ENCODE assay signal across 9 mouse cellular contexts in the genomic region with DNA sequence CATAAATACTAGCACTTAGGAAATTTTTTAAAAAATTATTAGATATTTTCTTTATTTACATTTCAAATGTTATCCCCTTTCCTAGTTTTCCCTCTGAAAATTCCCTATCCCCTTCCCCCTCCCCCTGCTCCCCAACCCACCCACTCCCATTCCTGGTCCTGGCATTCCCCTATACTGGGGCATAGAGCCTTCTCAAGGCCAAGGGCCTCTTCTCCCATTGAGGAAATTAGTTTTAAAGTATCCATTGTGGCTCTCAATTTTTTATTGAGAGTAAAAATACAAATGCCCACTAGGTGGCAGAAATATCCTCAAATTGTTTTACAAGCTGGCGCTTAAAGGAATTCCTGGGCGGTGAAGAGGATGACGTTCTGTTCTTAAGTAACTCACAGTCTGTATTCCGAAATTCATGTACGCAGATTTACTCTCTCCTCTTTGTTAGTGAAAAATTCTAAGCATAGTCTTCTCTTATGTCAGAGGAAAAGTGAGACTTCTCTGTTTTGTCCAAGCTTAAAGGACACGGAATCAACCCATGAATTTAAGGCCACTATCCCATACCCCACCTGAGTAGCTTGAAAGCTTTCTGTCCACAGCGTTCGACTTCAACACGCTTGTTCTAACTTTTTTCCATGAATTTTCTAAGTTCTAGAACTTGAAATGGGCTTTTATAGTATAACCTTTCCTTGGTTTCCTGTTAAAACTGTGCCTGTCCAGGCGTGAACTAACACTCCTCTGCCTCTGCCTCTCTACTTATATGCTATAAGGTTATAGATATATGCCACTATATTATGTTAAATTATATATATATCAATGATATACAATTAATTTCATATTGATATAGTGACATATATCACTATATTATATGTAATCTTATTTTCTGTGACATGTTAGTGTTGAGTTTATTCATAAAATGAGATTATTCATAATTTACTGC. TPM values are rescaled to one million over a fixed set of nuclear protein-coding genes. Genes with fewer than 3 reads are reported as not detected.
DNase-seq lines count a peak whose midpoint lies in the region; ATAC-seq and TF ChIP-seq lines count a peak whose summit lies in the region.
"Had no signal": no experiment of that assay in that cellular context is flagged by ENCODE, and none has a peak within 500 bp of the region (broad histone marks: within the 10 kb centered on the region; RNA-seq: fewer than 3 reads in every experiment).

No protein-coding gene starts in this region.

- ATAC-seq in hindbrain, embryonic 13.5 days (ENCODE audit: low FRiP score): peak; percentile 54
- peak; percentile 55; the same call in 1 of the 2 replicates for ATAC-seq in intestine, embryonic 15.5 days
- peak; percentile 57; the same call in 1 of the 2 replicates for ATAC-seq in neural tube, embryonic 15.5 days (ENCODE audit: low FRiP score)

- TF ChIP-seq POLR2A in CH12.LX (IDR thresholded peaks at IDR 0.05; ENCODE audit: low read depth, low read length): no peak

- H3K9me3 ChIP-seq in hindbrain, embryonic 13.5 days: no peaks in the 10 kb centered on the region
- H3K9me3 ChIP-seq in hindbrain, embryonic 10.5 days: no peaks in the 10 kb centered on the region
- peaks cover 5% of the 10 kb centered on the region for H3K9me3 ChIP-seq in CH12.LX (replicated peaks; ENCODE audit: low read length)
- no peaks in the 10 kb centered on the region for H3K9me3 ChIP-seq in intestine, embryonic 15.5 days
- no peaks in the 10 kb centered on the region for H3K9me3 ChIP-seq in neural tube, embryonic 15.5 days (replicated peaks)

- TF ChIP-seq RAD21 in CH12.LX (IDR thresholded peaks at IDR 0.05; ENCODE audit: low read depth, low read length): peak; percentile 59

- no peak overlapping the region for H3K4me2 ChIP-seq in hindbrain, embryonic 13.5 days
- peak overlapping the region; percentile 50 for H3K4me2 ChIP-seq in CH12.LX (ENCODE audit: insufficient read depth, low read depth, poor library complexity, severe bottlenecking)
- peak overlapping the region; percentile 15; the same call in 1 of the 2 replicates for H3K4me2 ChIP-seq in intestine, embryonic 15.5 days (replicated peaks)
- peak overlapping the region; percentile 28 for H3K4me2 ChIP-seq in neural tube, embryonic 15.5 days

- in situ Hi-C loops in CH12.LX (cut with MboI; ENCODE audit: low pct_ligation_motif_present, low pct_unique_long_range_greater_than_20kb, low sequenced_read_pairs): no loop called here

- H3K4me1 ChIP-seq in hindbrain, embryonic 13.5 days (replicated peaks): peaks cover 1% of the 10 kb centered on the region
- H3K4me1 ChIP-seq in hindbrain, embryonic 10.5 days (replicated peaks): peaks cover 1% of the 10 kb centered on the region
- H3K4me1 ChIP-seq in CH12.LX (ENCODE audit: control insufficient read depth in 1 of 2, insufficient read depth in 2 of 2): peaks cover 2 to 19% of the 10 kb centered on the region in 2 experiments
- H3K4me1 ChIP-seq in intestine, embryonic 15.5 days (replicated peaks): 0 out of 2 replicates have a peak, but pooled peaks cover 2% of the 10 kb centered on the region
- H3K4me1 ChIP-seq in neural tube, embryonic 15.5 days: peaks cover 1% of the 10 kb centered on the region

- dilution Hi-C loops in CH12.LX (cut with MboI; ENCODE audit: extremely low pct_ligation_motif_present, extremely low pct_unique_long_range_greater_than_20kb, low sequenced_read_pairs): no loop called here

- no peaks in the 10 kb centered on the region for H3K36me3 ChIP-seq in hindbrain, embryonic 13.5 days
- H3K36me3 ChIP-seq in hindbrain, embryonic 10.5 days: no peaks in the 10 kb centered on the region
- H3K36me3 ChIP-seq in CH12.LX (replicated peaks in 1 of 2; ENCODE audit: control insufficient read depth in 1 of 2, insufficient read depth in 1 of 2, low read length in 1 of 2): no peaks in the 10 kb centered on the region
- no peaks in the 10 kb centered on the region for H3K36me3 ChIP-seq in intestine, embryonic 15.5 days
- H3K36me3 ChIP-seq in neural tube, embryonic 15.5 days: no peaks in the 10 kb centered on the region

- peaks cover 8% of the 10 kb centered on the region; the same call in 1 of the 2 replicates for H3K27me3 ChIP-seq in hindbrain, embryonic 13.5 days
- H3K27me3 ChIP-seq in hindbrain, embryonic 10.5 days (ENCODE audit: insufficient read depth, poor library complexity, severe bottlenecking): peaks cover 11% of the 10 kb centered on the region; the same call in 1 of the 2 replicates
- no peaks in the 10 kb centered on the region for H3K27me3 ChIP-seq in CH12.LX (replicated peaks)
- no peaks in the 10 kb centered on the region for H3K27me3 ChIP-seq in intestine, embryonic 15.5 days (replicated peaks)
- H3K27me3 ChIP-seq in neural tube, embryonic 15.5 days (replicated peaks): peaks cover 5% of the 10 kb centered on the region

- no peak overlapping the region for H3K9ac ChIP-seq in hindbrain, embryonic 13.5 days
- H3K9ac ChIP-seq in CH12.LX (ENCODE audit: insufficient read depth, low read depth): no peak overlapping the region
- H3K9ac ChIP-seq in intestine, embryonic 15.5 days: no peak overlapping the region
- H3K9ac ChIP-seq in neural tube, embryonic 15.5 days (replicated peaks): no peak overlapping the region

- no peaks in the 10 kb centered on the region for H3K79me2 ChIP-seq in CH12.LX (replicated peaks; ENCODE audit: control insufficient read depth, extremely low read depth, insufficient read depth, poor library complexity, severe bottlenecking)

- H3K27ac ChIP-seq in hindbrain, embryonic 13.5 days: no peak overlapping the region
- no peak overlapping the region for H3K27ac ChIP-seq in hindbrain, embryonic 10.5 days
- H3K27ac ChIP-seq in CH12.LX (ENCODE audit: insufficient read depth, low read depth): no peak overlapping the region
- no peak overlapping the region for H3K27ac ChIP-seq in intestine, embryonic 15.5 days
- H3K27ac ChIP-seq in neural tube, embryonic 15.5 days (replicated peaks): no peak overlapping the region

- no peak for TF ChIP-seq EP300 in CH12.LX (IDR thresholded peaks at IDR 0.05; ENCODE audit: low read length)

- 50% methylated on average over 10 of the region's 10 CpGs for WGBS in hindbrain, embryonic 13.5 days
- 50% methylated on average over 10 of the region's 10 CpGs for WGBS in hindbrain, embryonic 10.5 days
- WGBS in intestine, embryonic 15.5 days: 44% methylated on average over 10 of the region's 10 CpGs
- WGBS in neural tube, embryonic 15.5 days: 49% methylated on average over 10 of the region's 10 CpGs

- no peak overlapping the region for H3K4me3 ChIP-seq in hindbrain, embryonic 13.5 days
- no peak overlapping the region for H3K4me3 ChIP-seq in hindbrain, embryonic 10.5 days
- no peak overlapping the region for H3K4me3 ChIP-seq in CH12.LX (replicated peaks in 1 of 3; ENCODE audit: low read depth in 2 of 3, low read length in 2 of 3, poor library complexity in 1 of 3)
- no peak overlapping the region for H3K4me3 ChIP-seq in intestine, embryonic 15.5 days (replicated peaks)
- H3K4me3 ChIP-seq in neural tube, embryonic 15.5 days (replicated peaks): no peak overlapping the region
- H3K4me3 ChIP-seq: megakaryocyte, embryonic 14.5 days had no signal

- no peak for DNase-seq in hindbrain, embryonic 10.5 days (ENCODE audit: low spot score)
- DNase-seq in CH12.LX (ENCODE audit: extremely low read depth): peak; percentile 67
- DNase-seq in brain, embryonic 18.5 days (ENCODE audit: low read depth, low spot score): peak; percentile 45
- DNase-seq in right cerebral cortex, postnatal 25 days: no peak
- DNase-seq in gastrocnemius, postnatal 4 days (ENCODE audit: low spot score in 2 of 2): no peak

- TF ChIP-seq CTCF in CH12.LX (conservative IDR thresholded peaks at IDR 0.05 in 1 of 2, IDR thresholded peaks at IDR 0.05 in 1 of 2; ENCODE audit: low read depth in 2 of 2, low read length in 2 of 2): peak; percentile 13 to 66; a peak in 3 of 4 replicates

TF ChIP-seq in CH12.LX, 34 proteins besides CTCF, POLR2A, EP300 and RAD21:
- TF ChIP-seq ZKSCAN1 (IDR thresholded peaks at IDR 0.05; ENCODE audit: borderline replicate concordance, low read depth, low read length): no peak
- peak; percentile 57 for TF ChIP-seq SMC3 (IDR thresholded peaks at IDR 0.05; ENCODE audit: low read depth, low read length)
TF ChIP-seq in CH12.LX: peak in this region for 1.

RNA-seq across cellular contexts. Expression of a gene that starts 4.9 kb away (rescaled TPM):
- polyA plus RNA-seq in hindbrain, embryonic 13.5 days (2015; fragmentation: Nextera tagmentation; extraction: Ambion mirVana): 2.3 and 2.4 TPM in 2 replicates
- 2.5 and 4.9 TPM in 2 replicates for polyA plus RNA-seq in hindbrain, embryonic 10.5 days (2016; fragmentation: Nextera tagmentation; extraction: Ambion mirVana)
- total RNA-seq in CH12.LX (2012; rRNA removed) (0.29 TPM in 1 of 2 replicates, not detected in the other), CH12.LX (2014; rRNA removed) (not detected in 2 replicates)
- polyA plus RNA-seq in CH12.LX (2012; ENCODE audit: insufficient read length, low read depth): 0.52 and 0.86 TPM in 2 replicates
- 12.4 and 14.5 TPM in 2 replicates for polyA plus RNA-seq in intestine, embryonic 15.5 days (2015; fragmentation: Nextera tagmentation; extraction: Ambion mirVana)
- polyA plus RNA-seq in neural tube, embryonic 15.5 days (2015; fragmentation: Nextera tagmentation; extraction: Ambion mirVana): 1.3 and 1.6 TPM in 2 replicates
- not detected for total RNA-seq in gastrocnemius, postnatal 4 days (2021)

RNA-seq across cellular contexts. Expression of a gene that starts 36.0 kb away (rescaled TPM):
- not detected in 2 replicates for polyA plus RNA-seq in hindbrain, embryonic 13.5 days (2015; fragmentation: Nextera tagmentation; extraction: Ambion mirVana)
- polyA plus RNA-seq in hindbrain, embryonic 10.5 days (2016; fragmentation: Nextera tagmentation; extraction: Ambion mirVana): not detected in 2 replicates
- total RNA-seq in CH12.LX (2012; rRNA removed) (not detected in 2 replicates), CH12.LX (2014; rRNA removed) (not detected in 2 replicates)
- polyA plus RNA-seq in CH12.LX (2012; ENCODE audit: insufficient read length, low read depth): not detected in 2 replicates
- polyA plus RNA-seq in intestine, embryonic 15.5 days (2015; fragmentation: Nextera tagmentation; extraction: Ambion mirVana): not detected in 2 replicates
- not detected in 2 replicates for polyA plus RNA-seq in neural tube, embryonic 15.5 days (2015; fragmentation: Nextera tagmentation; extraction: Ambion mirVana)
- total RNA-seq in gastrocnemius, postnatal 4 days (2021): not detected

Comparison
In these comparisons a context has a peak if more than half of its experiments do, and no peak if none do; other contexts are left out.
1. DNase-seq: peak in CH12.LX (single experiment) and brain, embryonic 18.5 days (single experiment); none in hindbrain, embryonic 10.5 days (single experiment), right cerebral cortex, postnatal 25 days (single experiment) and gastrocnemius, postnatal 4 days (0 of 2).
2. Peak in every context shown above with its lines, with median percentiles within 50 percentile points of each other: ATAC-seq.